Mouse (Mus musculus) gastrocnemius, postnatal 25 days (tissue): ENCODE measurements around the gene Casp8. TPM values are rescaled to one million over a fixed set of nuclear protein-coding genes. Genes with fewer than 3 reads are reported as not detected.
"Not testable (repeated sequence)": the region's sequence is repeated elsewhere in the genome, so short reads cannot be mapped to it uniquely, and the experiment has no call there.

Source experiments
- DNase-seq: peaks from one replicate; pipeline ENCODE4 v3.0.0; 2022
- long read RNA-seq, 2 experiments: library from polyadenylated mRNA; stranded (forward); transcript quantifications; one replicate each; pipeline ENCODE4 v2.0.0; 2021
- total RNA-seq, 2 experiments: library from RNA; stranded (reverse); gene quantifications; 1 replicate in 1 of 2; 2 replicates in 1 of 2; pipeline ENCODE4 v1.2.3; 2021

Casp8 gene
- total RNA-seq = 1 to 10 TPM; 2.1 to 3.6 TPM
- long read RNA-seq, experiment 1 = 0 reads
- long read RNA-seq, experiment 2, transcript Casp8-201 (9 exons, 2,585 nt) = major isoform, 5 of 7 reads
- long read RNA-seq, experiment 2, partial matches to known transcripts = 0 of 7 reads
- long read RNA-seq, experiment 2, other reads (novel, unspliced or antisense) = 0 of 7 reads

GRCm38 (mm10) chr1:58795291-58796058, at the start of gene Casp8:
Casp8 (plus strand) TSS chr1:58795374.
- DNase-seq = peak; percentile 33

- peak; percentile 27 for DNase-seq
These were observed 48.3 kb upstream of the Casp8 start for GRCm38 (mm10) chr1:58746880-58747279.

- no peak for DNase-seq
These were observed 35.7 kb upstream of the Casp8 start for GRCm38 (mm10) chr1:58759451-58759850.

GRCm38 (mm10) chr1:58760581-58760980, 34.6 kb upstream of the Casp8 start:
- DNase-seq = no peak

GRCm38 (mm10) chr1:58761391-58762275, 33.5 kb upstream of the Casp8 start:
- not testable (repeated sequence) for DNase-seq

- no peak for DNase-seq
These were observed 32.6 kb upstream of the Casp8 start for GRCm38 (mm10) chr1:58762576-58762975.

- not testable (repeated sequence) for DNase-seq
These were observed 28.7 kb upstream of the Casp8 start for GRCm38 (mm10) chr1:58766446-58766845.

- DNase-seq = no peak
These were observed 26.0 kb upstream of the Casp8 start for GRCm38 (mm10) chr1:58769136-58769535.

- DNase-seq = no peak
These were observed 25.5 kb upstream of the Casp8 start for GRCm38 (mm10) chr1:58769701-58770100.

GRCm38 (mm10) chr1:58770111-58770720, 25.0 kb upstream of the Casp8 start:
- no peak for DNase-seq

GRCm38 (mm10) chr1:58772084-58772483, 23.1 kb upstream of the Casp8 start:
- DNase-seq = no peak

- no peak for DNase-seq
These were observed 21.9 kb upstream of the Casp8 start for GRCm38 (mm10) chr1:58773280-58773679.

GRCm38 (mm10) chr1:58773905-58774304, 21.3 kb upstream of the Casp8 start:
- DNase-seq = no peak

GRCm38 (mm10) chr1:58775361-58775760, 19.8 kb upstream of the Casp8 start:
- no peak for DNase-seq

GRCm38 (mm10) chr1:58777583-58777982, 17.6 kb upstream of the Casp8 start:
- DNase-seq = no peak

GRCm38 (mm10) chr1:58778226-58778625, 16.9 kb upstream of the Casp8 start:
- DNase-seq = no peak

- no peak for DNase-seq
These were observed 8.9 kb upstream of the Casp8 start for GRCm38 (mm10) chr1:58786276-58786675.

GRCm38 (mm10) chr1:58788410-58788809, 6.8 kb upstream of the Casp8 start:
- DNase-seq = no peak

- no peak for DNase-seq
These were observed 469 bp upstream of the Casp8 start for GRCm38 (mm10) chr1:58794705-58795104.

GRCm38 (mm10) chr1:58796059-58796363, 837 bp downstream of the Casp8 start:
- DNase-seq = no peak

- DNase-seq = no peak
These were observed 1.7 kb downstream of the Casp8 start for GRCm38 (mm10) chr1:58796853-58797252.

- no peak for DNase-seq
These were observed 2.2 kb downstream of the Casp8 start for GRCm38 (mm10) chr1:58797370-58797769.

- no peak for DNase-seq
These were observed 3.7 kb downstream of the Casp8 start for GRCm38 (mm10) chr1:58798911-58799310.
